Mouse (Mus musculus): ENCODE measurements around the gene Lgr5.

The Lgr5 gene

DNA sequence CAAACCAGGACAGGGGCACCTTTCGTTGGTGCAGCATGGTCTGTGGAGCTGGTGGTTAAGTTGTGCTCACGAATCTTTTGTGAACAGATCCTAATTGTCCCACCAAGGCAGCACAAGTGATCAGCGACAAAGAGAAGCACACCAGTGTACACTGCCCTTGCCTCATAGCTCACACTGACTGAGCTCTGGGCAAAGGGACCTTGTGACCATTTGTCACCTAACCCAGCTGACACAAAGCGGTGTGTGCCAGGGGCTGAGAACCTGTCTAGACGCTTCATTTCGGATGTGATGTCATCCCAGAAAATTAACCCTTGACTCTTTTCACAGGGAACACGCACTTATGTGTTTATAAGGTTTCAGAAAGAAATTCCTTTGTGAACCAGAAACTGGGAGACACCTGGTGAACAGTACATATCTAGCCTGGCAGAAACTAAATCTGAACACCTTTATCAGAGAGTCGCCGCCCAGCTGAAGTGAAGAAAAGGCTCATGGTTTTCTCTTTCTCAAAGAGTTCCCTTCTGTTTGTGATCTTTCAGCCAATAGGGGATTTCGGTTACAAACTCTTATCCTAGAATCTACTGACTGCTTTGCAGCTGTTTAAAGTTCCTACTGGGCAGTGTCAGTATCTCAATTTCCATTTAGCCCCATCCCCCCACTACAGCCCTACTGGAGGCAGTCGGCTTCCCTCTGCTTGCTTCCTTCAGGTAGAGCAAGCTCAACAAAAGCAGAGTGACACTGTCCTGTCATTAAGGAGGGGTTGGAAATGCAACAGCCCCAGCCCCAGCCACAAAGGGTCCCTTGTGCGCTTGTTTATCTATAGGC is 94.4 kb downstream of the Lgr5 start:
- no peak for DNase-seq

DNA sequence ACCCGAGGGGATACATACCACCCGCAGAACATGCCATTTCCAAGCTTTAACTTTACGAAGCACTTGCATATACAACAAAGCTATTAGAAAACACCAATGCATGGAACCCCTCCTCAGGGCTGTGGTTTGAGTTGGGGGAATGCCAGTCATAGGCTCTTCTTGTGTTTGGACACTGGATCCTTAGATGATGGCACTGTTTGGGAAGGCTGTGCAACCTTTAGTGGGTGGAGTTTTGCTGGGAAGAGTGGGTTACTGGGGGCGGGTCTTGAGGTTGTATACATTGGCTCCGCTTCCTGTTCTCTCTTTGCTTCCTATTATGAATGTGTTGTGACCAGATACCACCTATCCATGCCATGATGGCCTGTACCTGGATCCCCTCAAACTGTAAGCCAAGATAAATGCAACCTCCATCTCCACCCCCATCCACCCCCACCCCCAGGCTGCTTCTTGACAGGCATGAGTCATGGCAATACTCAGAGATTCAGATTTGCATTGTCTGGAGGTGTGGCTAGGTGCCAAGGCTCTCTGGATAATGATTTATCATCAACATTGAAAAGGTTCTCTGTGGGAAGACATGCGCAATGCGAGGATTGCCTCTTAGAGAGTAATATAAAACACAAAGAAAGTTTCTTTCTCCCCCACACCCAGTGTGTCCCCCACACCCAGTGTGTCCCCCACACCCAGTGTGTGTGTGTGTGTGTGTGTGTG is 95.6 kb downstream of the Lgr5 start:
- no peak for DNase-seq

DNA sequence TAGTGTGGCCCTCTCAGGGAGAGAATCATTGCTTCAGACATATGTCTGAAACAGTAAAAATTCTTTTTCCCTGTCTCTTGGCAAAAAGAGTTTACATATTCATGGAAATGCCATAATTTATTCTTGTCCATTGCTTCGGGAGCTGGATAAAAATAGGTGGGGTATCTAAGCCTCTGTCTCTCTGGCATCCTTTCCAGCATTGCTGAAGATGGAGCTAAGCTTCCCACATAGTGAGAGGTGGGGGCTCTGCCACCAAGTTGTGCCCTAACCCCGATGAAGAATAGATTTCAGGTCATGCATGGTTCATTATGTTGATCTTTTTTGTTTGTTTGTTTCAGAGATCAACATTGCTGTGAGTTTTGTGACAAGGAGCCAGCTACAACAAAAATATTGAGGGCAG is 102.0 kb downstream of the Lgr5 start:
- no peak for DNase-seq

DNA sequence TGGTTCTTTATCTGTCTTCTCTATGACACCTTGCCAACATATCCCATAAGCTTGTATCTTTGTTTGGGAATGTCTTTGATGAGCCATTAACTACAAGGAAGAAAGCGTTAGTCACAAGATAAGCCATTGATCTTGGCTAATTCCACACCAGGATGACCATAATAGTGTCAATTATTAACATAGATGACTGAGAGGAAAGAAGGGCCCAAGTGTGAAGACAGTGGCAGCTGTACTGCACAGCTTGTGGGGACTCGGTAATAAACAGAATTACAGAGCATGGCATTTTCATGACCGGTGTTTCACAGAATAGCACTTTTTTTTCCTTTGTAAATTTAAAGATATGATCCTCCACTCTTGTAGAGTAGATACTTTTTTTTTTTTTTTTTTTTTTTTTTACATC is 102.9 kb downstream of the Lgr5 start:
- DNase-seq: no peak

GRCm38 (mm10) chr10:115478441-115479141 is 109.0 kb downstream of the Lgr5 start:
- no peak for DNase-seq

GRCm38 (mm10) chr10:115476506-115476905 is 111.1 kb downstream of the Lgr5 start:
- no peak for DNase-seq

GRCm38 (mm10) chr10:115475000-115475550 is 112.5 kb downstream of the Lgr5 start:
- DNase-seq: no peak

DNA sequence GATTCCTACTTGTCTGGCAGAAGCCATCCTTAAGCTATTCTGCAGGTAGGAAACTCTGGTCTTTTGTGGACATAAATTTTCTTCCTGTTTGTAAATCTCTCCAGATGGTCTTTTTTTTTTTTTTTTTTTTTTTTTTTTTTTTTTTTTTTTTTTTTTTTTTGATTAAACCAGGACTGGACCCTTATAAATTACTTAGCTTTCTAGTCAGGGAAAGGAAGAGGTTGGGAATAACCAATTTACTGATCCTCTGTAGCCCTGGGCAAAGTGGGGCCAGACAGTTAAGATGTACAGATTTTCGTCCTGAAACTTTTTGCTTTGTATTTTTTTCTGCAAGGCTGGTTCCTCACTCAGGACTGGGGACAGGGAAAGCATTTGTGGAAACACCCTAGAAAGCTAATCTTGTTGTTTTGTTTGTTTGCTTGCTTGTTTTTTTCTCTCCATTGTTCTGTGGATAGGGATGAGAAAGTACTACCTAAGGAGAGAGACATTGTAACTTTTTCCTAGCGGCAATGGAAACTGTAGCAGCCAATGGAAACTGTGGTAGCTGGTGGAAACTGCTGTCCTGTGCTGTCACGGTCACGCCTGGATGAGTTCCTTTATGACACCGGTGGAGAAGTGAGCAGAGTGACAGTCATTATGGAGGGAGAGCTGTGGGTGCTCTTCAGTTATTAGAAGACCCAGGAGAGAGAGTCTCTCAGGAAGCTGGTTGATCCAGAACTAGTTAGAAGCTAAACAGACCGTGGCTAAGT is 114.2 kb downstream of the Lgr5 start:
- no peak for DNase-seq

DNA sequence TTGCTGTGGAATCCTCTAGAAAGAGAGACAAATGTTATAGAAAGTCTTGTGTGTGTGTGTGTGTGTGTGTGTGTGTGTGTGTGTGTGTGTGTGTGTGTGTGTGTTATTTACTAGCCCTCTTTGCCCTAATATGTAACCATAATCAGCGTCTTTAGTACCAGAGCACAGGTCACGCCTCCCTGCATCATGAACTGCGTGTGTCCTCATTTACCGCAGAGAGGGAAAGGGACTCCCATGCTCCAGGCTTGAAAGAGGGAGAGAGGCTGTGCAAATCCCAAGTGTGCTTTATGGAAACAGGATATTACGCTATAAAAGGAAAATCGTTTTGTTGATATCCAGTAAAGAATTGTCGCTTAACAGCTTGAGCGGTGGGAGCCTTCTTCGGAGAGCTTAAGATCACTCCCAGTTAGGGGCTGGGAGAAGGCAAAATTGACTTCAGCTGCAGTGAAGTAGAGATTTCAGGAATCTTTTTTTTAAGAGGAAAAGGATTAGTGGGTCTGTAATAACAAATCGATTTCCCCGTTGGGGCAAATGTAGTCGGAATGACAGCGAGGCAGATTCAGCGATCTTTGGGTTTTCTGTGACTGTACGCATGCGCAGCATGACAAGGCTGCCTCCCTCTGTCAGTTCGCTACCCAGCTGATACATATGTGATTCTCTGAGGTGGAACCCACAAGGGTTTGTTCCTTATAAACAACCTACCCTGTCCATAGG is 116.8 kb downstream of the Lgr5 start:
- no peak for DNase-seq

GRCm38 (mm10) chr10:115469040-115469439 is 118.5 kb downstream of the Lgr5 start:
- no peak for DNase-seq

DNA sequence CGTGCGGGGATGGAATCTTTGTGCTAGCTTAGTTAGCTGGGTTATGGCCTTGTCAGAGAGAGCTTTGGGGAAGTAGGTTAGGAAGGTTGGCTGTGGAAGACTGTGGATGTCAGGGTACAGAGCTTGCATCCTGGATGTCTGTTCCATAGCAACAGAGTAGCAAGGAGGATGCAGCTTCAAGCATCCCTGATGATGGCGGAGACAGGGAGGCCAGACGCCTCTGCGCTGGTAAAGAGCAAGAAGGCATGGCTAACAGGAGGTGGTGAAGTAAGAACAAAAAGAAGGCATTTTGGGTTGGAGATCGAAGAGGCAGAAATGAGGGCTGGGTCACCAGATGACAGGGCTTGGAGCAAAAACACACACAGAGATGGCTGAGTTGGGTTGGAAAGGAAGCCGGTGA is 118.9 kb downstream of the Lgr5 start:
- no peak for DNase-seq

- DNase-seq: no peak
These were observed 119.6 kb downstream of the Lgr5 start for GRCm38 (mm10) chr10:115467985-115468384.

- DNase-seq: no peak
These were observed 121.8 kb downstream of the Lgr5 start for GRCm38 (mm10) chr10:115465778-115466177.

GRCm38 (mm10) chr10:115465072-115465471 is 122.5 kb downstream of the Lgr5 start:
- no peak for DNase-seq

- no peak for DNase-seq
These were observed 124.9 kb downstream of the Lgr5 start for GRCm38 (mm10) chr10:115462646-115463045.

GRCm38 (mm10) chr10:115457368-115458021 is 130.1 kb downstream of the Lgr5 start:
- no peak for DNase-seq

- no peak for DNase-seq
These were observed 139.0 kb downstream of the Lgr5 start for GRCm38 (mm10) chr10:115448614-115449013.

DNA sequence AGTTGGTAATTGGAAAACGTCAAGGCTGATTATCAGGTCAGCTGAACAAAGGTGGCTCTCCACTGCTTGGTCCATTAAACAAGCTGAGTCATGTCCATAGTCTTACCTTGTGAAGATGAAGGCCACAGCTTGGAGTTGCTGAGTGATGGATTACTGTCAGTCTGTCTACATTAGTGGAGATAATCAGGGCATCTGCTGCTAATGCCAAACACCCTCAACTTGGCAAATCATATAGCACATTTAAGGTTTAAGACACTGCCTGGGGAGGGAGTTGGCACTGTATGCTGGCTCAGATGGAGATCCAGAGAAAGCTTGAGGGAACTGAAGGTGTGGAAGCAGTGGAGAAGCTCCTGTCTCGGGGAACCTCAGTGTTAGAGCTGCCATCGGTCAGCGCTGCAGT is 150.3 kb downstream of the Lgr5 start:
- no peak for DNase-seq

- no peak for DNase-seq
These were observed 162.2 kb downstream of the Lgr5 start for GRCm38 (mm10) chr10:115425351-115425750.

DNA sequence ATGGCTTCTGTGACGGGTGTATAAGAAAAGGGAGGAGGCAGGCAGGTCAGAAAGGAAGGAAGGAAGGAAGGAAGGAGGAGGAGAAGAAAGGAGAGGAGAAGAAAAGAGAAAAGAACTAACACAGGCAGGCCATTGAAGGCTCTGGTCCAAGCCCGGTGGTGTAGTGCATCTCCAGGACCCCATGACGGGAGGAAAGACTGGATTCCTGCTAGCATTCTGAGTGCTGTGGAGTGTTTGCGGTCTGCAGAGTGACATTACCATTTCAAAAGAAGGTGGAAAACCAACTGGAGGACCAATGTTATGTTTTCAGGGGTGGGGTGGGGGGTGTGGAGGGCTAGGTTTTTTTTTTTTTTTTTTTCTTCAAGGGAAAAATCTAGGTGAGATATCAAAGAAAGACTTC is 165.6 kb downstream of the Lgr5 start:
- DNase-seq: no peak

- no peak for DNase-seq
These were observed 173.5 kb downstream of the Lgr5 start for GRCm38 (mm10) chr10:115414056-115414455.
